In the genomic region with DNA sequence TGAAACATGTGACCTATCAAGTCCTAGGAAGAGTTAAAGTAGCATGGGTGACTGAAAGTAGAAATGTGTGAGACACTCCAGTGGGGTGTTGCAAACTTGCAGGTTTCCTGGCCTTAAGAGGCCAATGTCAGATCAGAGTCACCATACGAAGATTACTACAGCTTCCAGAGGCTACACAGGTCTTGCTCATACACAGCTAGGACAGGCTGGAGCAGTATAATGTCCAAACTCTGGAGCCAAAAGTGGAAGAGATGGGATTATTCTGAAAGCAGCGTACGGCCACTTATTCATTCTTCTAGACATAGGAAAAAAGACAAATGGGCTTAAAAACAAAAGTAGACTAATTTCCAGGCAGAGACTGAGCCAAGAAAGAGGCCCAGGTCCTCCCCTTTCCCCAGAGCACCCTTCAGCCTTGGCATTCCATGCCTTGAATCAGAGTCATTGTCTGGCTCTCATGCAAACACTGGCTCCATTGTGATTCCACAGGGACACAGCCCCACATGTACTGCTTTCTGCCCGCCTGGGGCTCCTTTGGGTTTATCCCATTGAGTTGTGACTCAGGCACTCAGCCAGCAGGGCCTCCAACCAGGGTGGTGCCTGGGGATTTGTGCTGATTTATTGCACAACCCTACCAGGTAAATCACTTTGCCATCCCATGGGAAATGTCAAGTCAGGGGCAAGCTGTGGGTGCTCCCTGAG, we compare ENCODE assay signal across 8 mouse cellular contexts.
DNase-seq lines count a peak whose midpoint lies in the region; ATAC-seq lines count a peak whose summit lies in the region.

No protein-coding gene starts in this region.

- no peaks in the 10 kb centered on the region for H3K27me3 ChIP-seq in forebrain, embryonic 15.5 days
- H3K27me3 ChIP-seq in limb, embryonic 12.5 days = no peaks in the 10 kb centered on the region
- H3K27me3 ChIP-seq in neural tube, embryonic 15.5 days (replicated peaks) = no peaks in the 10 kb centered on the region

- no peak for DNase-seq in frontal cortex, postnatal 14 days (ENCODE audit: low spot score in 2 of 2)
- DNase-seq in adipocyte (ENCODE audit: low spot score) = peak; percentile 59
- DNase-seq in gastrocnemius, postnatal 25 days = no peak
- DNase-seq in thymus, postnatal 10 days (ENCODE audit: low spot score in 2 of 2) = no peak

- 0 out of 2 replicates have a peak, but pooled peaks have one; percentile 52 for ATAC-seq in frontal cortex, adult (ENCODE audit: low TSS enrichment)
- ATAC-seq in forebrain, embryonic 15.5 days (replicated peaks) = peak; percentile 86
- ATAC-seq in limb, embryonic 12.5 days (ENCODE audit: insufficient number of reproducible peaks, insufficient read depth, low FRiP score, low TSS enrichment, low read depth) = no peak
- peak; percentile 78 for ATAC-seq in neural tube, embryonic 15.5 days (ENCODE audit: low FRiP score)

- H3K4me2 ChIP-seq in forebrain, embryonic 15.5 days (replicated peaks) = no peak overlapping the region
- H3K4me2 ChIP-seq in limb, embryonic 12.5 days = no peak overlapping the region
- H3K4me2 ChIP-seq in neural tube, embryonic 15.5 days = no peak overlapping the region

- H3K9me3 ChIP-seq in forebrain, embryonic 15.5 days = no peaks in the 10 kb centered on the region
- H3K9me3 ChIP-seq in limb, embryonic 12.5 days = no peaks in the 10 kb centered on the region
- H3K9me3 ChIP-seq in neural tube, embryonic 15.5 days (replicated peaks) = no peaks in the 10 kb centered on the region

- 16% methylated on average over 4 of the region's 4 CpGs for WGBS in forebrain, embryonic 15.5 days
- 74% methylated on average over 4 of the region's 4 CpGs for WGBS in limb, embryonic 12.5 days
- WGBS in neural tube, embryonic 15.5 days = 28% methylated on average over 4 of the region's 4 CpGs

- H3K4me3 ChIP-seq in forebrain, embryonic 15.5 days = no peak overlapping the region
- H3K4me3 ChIP-seq in limb, embryonic 12.5 days (replicated peaks) = no peak overlapping the region
- H3K4me3 ChIP-seq in neural tube, embryonic 15.5 days (replicated peaks) = no peak overlapping the region

- H3K27ac ChIP-seq in forebrain, embryonic 15.5 days (replicated peaks) = peak overlapping the region; percentile 35
- H3K27ac ChIP-seq in limb, embryonic 12.5 days = peak overlapping the region; percentile 56
- H3K27ac ChIP-seq in neural tube, embryonic 15.5 days (replicated peaks) = peak overlapping the region; percentile 7; the same call in 1 of the 2 replicates

- H3K9ac ChIP-seq in forebrain, embryonic 15.5 days (replicated peaks) = no peak overlapping the region
- H3K9ac ChIP-seq in limb, embryonic 12.5 days (replicated peaks) = no peak overlapping the region
- no peak overlapping the region for H3K9ac ChIP-seq in neural tube, embryonic 15.5 days (replicated peaks)

- H3K36me3 ChIP-seq in forebrain, embryonic 15.5 days = no peaks in the 10 kb centered on the region
- H3K36me3 ChIP-seq in limb, embryonic 12.5 days = no peaks in the 10 kb centered on the region
- no peaks in the 10 kb centered on the region for H3K36me3 ChIP-seq in neural tube, embryonic 15.5 days

- H3K4me1 ChIP-seq in forebrain, embryonic 15.5 days = peaks cover 16% of the 10 kb centered on the region
- H3K4me1 ChIP-seq in limb, embryonic 12.5 days (replicated peaks) = 0 out of 2 replicates have a peak, but pooled peaks cover 7% of the 10 kb centered on the region
- peaks cover 3% of the 10 kb centered on the region; the same call in 1 of the 2 replicates for H3K4me1 ChIP-seq in neural tube, embryonic 15.5 days
